Mouse (Mus musculus) right cerebral cortex, postnatal 36 days (tissue): ENCODE measurements at regions not wholly inside any gene's neighbourhood (a gene's known extent, or its start where the extent isn't known, plus 50 kb on each side); places are given as distances from the start of the nearest gene placed in this dataset.
"Not testable (repeated sequence)": the region's sequence is repeated elsewhere in the genome, so short reads cannot be mapped to it uniquely, and the experiment has no call there.

Source experiments
- DNase-seq, 2 experiments: peaks; one replicate each; pipeline ENCODE4 v3.0.0; 2022; ENCODE audit warnings: low spot score in 2 of 2, mixed read lengths in 1 of 2

DNA sequence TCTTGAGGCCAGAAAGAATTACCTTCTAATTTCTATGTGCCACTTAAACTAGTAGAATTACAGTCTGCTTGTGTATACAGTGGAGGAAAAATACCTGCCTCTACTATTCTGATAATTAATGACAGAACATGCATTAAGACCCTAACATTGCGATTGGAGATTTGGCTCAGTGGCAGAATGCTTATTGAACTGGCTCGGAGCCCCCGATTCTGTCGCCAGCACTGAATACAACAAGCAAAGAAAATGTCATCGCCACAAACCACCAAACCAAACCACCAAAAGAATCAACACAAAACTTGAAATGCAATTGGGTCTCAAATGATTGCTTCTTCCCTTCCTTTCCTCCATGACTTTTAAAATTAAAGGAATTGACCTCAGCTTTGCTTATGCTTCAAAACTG is 122.9 kb upstream of the Emcn start:
- no peak for DNase-seq

DNA sequence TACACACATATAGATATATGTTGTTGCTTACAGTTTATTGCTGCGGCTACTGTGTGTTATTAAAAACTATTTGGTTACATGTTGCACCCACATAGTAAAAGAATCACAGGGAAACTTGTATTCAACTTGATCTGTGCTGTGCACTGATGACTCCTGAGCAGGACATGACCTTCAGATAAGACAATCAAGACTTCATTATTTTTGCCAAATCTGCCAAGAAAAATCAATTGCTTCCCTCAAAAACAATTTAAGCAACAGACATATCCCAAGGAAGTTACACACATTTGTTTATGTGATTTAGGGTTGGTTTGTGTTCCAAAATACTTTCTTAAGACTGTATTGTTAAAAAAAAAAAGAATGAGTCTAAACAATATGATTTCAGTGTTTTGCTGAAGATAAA is 114.7 kb upstream of the Emcn start:
- no peak for DNase-seq

DNA sequence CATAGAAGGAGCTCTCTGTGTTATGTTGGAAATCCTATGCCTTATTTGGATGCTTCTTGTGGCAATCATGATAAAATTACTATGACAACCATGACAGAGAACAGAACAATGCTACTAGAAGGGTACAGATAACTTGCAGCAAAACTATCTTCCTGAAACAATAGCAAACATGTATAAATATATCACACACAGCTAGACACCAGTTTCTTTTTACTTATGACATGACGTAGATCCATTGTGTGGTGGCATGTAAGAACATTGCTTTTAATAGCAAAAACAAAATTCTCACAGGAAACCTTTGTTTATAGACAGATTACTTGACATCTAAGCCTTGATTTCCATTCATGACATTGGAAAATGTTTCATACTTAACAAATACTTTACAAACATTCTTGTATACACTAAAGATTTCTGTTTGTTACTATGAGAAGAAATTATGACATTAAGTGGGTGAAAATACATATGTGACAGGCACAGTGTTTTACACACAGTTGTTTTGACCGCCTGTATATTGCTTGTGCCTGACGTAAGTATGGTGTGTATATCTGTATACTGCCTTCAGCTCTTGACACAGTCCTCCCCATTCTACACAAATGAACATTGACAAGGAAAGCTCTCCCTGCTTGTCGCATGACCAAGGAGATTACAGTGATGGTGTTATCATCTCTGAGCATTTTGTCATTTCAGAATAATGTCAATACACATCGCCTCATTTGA is 113.6 kb upstream of the Emcn start:
- no peak for DNase-seq

DNA sequence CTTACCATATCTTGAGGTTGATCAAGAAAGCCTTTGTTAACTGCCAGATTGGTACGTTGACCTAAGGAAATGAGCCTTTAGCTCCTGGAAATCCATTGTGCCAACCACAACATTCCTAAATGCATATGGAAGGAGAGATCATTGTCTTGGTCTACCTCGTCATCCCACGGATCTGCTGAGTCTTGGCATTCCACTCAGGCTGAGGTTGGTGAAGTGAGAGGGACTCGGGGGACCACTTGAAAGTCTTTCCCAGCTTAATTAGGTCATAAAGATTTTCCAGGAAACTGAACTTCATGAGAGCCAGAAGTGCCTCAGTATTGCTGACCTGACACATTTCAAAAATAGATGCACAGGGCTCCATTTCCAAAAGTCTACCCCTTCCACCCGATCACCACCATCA is 112.5 kb upstream of the Emcn start:
- DNase-seq = no peak

GRCm38 (mm10) chr3:137242877-137243276 is 98.0 kb upstream of the Emcn start:
- no peak for DNase-seq

DNA sequence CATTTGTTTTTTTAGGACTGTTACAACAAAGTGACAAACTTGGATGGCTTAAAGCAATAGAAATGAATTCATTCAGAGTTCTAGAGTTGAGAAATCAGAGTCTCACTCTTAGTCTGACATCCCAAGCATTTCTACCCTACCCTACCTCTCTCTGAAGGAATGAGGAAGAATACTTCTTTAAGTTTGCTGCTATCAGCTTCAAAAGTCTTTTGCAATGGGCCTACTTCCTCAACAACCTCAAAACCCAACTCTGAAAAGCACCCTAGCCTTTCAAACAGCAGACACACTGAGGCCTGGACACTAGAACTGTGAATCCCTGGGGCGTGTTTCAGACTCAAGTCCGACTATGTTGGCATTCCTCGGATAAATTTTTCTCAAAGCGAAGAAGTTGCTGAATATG is 77.0 kb upstream of the Emcn start:
- no peak for DNase-seq

DNA sequence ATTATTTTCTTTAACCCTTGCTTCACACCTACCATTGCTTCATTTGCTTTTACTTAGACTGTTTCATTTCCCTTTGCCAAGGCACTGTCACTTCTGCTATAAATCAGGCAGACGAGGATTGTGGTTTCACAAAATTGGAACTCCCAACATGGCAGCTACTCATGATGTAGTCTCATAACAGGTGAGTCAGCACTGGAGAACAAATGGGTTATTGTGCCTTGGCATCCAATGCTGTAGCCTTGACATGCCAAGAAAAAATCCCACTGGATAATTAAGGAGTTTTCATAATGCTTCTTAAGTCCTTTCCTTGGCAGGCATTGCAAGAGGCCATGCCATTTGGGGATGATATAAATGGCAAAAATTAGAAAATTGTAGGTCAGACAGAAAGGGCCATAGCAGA is 73.1 kb upstream of the Emcn start:
- DNase-seq = no peak

GRCm38 (mm10) chr3:137275444-137275843 is 65.4 kb upstream of the Emcn start:
- DNase-seq = no peak

DNA sequence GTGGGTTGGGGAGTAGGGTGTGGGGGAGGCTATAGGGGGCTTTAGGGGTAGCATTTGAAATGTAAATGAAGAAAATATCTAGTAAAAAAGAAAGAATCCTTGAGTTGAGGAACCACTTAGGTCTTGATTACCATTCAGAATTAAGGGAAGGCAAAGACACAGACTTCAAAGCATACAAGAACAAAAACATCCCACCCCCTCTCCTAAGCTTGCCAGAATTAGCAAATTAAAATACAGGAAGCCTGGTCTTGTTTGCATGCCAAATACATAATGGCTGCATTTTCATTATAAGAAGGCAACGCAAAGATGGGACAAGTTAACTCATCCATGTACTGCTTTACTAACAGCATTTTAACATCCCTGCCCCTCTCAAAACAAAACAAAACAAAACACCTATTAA is 61.6 kb upstream of the Emcn start:
- DNase-seq = no peak

DNA sequence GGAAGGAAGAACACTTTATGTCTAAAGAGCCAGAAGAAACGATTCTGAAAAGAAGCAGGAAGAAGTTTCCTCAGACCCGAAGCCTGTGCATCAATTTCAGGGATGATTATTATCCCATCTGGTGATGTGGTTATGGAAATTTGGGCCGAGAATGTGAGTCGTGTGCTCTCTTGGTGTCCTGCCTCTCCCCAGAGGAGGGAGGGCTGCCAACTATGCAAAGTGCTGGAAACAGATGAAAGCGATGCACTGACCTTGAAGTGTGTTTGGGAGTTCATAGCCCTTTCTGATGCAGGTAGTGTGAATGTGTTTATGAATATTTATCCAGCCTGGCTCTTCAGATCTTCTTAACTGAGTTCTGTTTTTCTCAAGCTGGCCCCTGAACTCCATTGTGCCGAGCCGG is 59.8 kb upstream of the Emcn start:
- DNase-seq = no peak

GRCm38 (mm10) chr3:137287558-137287957 is 53.3 kb upstream of the Emcn start:
- DNase-seq = not testable (repeated sequence)

DNA sequence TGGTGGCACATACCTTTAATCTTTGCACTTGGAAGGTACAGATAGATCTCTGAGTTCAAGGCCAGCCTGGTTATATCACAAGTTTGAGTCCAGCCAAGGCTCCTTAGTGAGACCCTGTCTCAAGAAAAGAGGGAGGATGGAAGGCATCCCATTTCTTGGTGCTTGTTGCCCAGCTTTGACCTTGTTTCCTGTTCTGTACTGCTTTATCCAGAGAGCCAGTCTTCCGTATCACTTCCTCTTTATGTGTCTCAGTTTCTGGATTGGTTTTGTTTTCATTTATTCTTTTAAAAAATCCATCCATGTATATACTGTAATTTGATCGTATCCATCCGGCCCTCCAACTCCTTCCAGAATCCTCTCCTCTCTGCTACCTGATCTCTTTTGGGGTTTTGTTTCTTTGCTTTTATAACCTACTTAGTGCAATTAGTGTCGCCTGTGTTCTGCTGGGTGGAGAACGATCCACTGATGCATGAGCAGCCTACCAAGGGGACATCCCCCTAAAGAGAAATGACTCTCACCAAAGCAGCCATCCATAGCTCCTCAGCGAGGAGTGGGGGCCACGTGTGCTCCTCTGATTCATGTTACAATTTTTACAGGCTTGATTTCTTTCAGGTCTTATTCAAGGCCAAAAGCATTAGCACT is 52.4 kb upstream of the Emcn start:
- DNase-seq = no peak

DNA sequence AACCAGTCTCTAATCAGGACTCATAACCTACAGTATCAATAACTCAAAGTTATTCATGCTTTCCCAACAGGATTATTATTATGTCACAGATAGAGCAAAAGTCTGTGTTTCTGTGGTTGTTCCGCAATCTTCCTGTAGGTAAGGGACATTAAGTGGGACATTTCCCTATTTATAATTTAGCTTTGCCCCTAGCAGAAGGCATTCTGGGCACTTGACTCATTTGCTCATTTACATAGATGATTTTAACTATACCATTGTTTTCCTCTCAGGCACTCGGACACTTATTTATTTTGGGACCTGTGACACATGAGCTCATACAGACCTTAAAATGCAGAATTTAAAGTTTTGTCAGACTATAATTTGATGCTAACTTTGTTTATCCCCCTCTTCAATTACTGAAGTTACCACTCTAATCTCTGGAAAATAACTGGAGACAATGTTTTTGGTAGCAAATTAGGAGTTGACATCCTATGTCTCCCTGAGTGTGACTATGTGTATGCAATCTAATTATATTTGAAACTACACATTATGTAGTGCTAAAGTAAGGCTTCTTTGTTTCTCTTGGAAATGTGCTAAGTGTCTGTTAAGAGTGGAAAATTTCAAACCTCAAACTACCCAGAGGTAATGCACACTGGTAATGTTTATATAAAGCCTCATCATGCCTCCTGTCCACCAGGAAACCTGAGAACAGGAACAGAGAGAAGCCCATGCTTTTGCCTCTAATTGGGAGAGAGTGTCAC is 51.8 kb upstream of the Emcn start:
- DNase-seq = no peak

DNA sequence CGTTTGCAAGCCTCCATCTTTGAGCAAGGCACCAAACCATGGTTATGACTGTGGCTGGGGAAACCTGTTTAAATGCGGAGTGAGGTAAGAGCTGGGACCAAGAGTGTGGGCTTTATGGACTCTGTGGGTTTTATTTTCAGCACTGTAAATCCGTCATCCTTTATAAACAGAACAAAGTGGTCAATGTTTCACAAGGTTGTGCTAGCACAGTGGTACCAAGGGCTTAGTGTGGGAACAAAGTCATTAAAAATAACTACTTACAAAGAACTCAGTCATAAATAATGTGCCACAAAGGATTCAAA is 51.2 kb upstream of the Emcn start:
- no peak for DNase-seq
